Mouse (Mus musculus): ENCODE results near the gene Nrn1l.

The Nrn1l gene

DNA sequence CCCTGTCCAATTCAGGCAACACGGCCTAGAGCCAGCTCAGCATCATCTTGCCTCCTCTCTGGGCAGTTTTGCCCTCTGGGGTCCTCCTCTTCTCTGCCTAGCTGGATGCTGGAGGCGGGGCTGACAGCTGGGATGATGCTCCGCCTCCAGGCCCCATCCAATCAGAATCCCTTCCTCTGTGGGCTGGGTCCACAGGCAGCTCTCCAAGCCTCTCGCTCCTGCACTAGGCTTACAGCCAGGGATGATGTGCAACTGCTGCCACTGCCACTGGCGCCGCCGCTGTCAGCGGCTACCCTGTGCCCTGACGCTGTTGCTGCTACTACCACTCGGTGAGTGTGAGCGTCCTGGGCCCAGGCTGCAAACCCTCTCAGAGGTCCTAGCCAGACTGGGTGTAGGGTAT is at the start of gene Nrn1l:
TSS of gene Nrn1l (plus strand) at position 229 of the 400 bp plus-strand sequence.
- peak; percentile 24 for DNase-seq (ENCODE audit: low read depth)

DNA sequence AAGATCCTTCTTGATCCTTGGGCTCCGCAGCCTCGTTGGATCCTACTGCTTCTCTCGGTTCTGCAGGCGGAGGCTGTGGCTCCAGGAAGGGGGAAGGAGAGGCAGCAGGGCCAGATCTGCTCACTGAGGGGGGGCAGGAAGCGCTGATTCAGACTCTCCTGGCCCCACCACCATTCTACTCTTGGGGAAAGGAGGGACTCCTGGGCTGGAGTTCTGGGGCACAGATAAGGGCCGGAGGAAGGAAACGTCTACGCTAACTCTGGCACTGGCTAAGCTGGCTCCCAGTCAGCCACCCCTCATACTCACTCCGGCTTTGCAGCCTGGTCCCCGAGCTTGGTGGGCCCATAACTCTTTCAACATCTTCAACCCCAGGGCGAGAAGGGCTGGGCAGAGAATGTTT is 46.7 kb upstream of the Nrn1l start:
- peak; percentile 90 for DNase-seq (ENCODE audit: low read depth)

DNA sequence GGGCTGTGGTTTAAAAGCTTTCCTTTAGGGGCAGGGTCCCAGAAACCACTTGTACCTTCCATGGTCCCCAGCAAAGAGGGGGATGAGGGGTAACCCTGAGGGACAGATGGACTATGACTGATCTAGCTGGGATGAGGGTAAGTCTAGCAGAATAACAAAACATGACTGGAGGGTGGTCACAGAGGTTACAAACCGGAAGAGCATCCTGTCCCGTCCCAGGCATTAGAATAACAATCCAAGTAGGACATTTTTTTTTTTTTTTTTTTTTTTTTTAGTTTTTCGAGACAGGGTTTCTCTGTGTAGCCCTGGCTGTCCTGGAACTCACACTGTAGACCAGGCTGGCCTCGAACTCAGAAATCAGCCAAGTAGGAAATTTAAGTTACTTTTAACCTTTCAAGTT is 43.4 kb upstream of the Nrn1l start:
- no peak for DNase-seq (ENCODE audit: low read depth)

DNA sequence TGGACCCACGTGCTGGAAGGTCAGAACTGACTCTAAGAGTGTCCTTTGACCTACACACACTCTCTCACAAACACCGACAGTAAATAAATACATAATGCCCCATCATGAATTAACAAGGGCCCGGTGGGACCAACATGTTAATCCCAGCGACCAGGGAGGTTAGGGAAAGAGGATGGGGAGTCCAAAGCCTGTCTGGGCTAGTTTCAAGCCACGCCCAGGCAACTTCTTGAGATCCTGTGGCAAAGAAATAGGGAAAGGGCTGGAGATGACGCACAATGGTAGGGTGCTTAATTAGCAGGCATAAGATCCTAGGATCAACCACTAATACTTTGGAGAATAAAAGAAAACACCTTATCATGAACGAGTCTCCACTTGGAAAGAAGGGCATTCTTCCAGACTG is 42.8 kb upstream of the Nrn1l start:
- DNase-seq (ENCODE audit: low read depth): no peak

DNA sequence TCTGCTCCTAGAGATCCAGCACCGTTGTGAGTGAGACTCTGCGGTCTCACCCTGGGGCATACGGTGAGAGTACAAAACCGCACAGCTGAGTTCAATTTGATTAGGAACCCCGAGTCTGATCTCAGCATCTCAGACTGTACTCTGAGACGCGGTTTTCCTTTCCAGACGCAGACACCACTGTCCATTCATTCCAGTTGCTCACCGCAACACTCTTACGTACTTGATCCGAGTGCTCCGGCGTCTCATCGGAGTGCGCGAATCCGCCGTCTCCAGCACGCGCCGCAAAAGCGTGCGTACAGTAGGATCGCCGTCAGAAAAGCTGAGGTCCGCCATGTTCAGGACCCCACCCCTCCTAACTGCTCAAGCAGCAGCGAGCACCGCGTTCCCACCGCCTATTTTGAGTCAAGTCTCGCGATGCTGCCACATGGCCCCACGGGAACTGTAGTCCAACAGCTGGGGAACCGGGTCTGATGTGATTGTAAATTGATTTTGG is 41.7 kb upstream of the Nrn1l start:
- peak; percentile 95 for DNase-seq (ENCODE audit: low read depth)

DNA sequence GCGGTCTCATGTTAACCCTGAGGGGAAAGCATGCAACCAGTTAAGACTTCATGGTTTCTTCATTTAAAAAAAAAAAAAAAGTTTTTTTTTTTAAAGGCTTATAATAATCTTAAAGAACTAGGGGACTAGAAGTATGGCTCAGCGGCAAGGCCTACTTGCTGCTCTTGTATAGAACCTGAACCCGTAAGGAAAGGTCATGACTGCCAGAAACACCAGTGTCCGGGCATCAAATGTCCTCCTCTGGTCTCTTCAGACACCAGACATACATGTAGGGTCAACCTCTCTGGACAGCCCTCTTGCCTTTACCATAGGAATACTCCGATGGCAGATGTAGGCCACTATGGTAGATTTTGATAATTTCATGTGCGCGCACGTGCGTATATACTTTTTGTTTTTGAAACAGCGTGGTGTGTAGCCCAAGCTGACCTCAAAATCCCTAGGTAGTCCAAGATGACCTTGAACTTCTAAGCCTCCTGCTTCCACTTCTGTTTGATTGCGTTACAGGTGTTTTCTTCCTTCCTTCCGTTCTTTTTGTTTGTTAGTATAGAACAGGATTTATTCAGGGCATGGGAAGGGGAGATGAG is 41.1 kb upstream of the Nrn1l start:
- DNase-seq (ENCODE audit: low read depth): no peak

DNA sequence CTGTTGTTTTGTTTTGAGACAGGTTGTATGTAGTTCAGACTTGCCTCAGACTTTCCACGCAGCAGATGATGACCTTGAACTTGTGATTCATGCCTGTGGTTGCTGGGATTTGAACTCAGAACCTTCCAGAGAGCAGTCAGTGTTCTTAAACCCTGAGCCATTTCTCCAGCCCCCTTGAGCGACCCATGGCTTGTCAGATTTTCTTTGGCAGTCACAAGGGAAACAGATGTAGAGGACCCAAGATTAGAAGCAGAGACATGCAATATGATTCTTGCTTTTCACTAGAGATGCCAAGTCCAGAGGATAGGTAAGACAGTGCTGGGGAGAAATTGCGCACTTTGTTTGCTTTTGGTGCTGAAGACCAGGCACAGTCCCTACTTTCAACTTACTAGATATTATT is 40.2 kb upstream of the Nrn1l start, which contains the start of gene Cenpt:
TSS of gene Cenpt (minus strand) at position 101 of the 400 bp plus-strand sequence.
- no peak for DNase-seq (ENCODE audit: low read depth)

DNA sequence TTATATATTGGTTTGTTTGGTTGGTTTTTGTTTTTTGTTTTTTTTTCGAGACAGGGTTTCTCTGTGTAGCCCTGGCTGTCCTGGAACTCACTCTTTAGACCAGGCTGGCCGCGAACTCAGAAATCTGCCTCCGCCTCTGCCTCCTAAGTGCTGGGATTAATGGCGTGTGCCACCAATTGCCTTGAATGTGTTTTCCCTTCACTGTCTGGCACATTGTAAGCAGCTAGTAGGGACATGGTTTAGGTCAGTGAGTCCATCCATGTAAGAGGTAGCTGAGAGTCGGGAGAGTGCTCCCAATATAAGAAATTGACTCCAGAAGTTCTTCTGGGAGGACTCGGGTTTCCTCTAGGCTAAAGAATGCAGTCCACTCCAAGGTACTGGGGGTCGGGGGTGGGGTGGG is 39.1 kb upstream of the Nrn1l start:
- no peak for DNase-seq (ENCODE audit: low read depth)

DNA sequence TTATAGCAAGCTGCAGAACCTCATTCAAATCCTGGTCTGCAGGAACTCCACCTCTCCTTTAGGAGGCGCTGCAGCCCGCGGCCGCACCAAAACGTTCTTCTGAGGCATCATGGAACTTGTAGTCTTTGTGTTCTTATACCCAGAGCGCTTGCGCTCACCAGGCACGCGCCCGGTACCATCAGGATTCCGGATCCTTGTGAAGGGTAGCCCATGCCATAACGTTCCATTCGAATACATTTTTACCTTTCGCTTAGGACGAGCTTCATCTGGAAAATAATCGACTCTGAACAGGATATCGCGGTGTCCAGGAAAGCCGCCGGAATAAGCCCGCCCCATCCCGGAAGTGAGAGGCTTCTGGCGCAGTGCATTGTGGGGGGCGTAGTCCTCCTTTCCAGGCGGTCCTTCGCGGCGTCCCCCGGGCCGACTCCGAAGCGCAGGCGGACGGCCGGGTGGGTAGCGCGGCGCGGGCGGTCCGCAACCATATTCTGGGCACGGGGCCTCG is 38.6 kb upstream of the Nrn1l start, which contains the start of gene Thap11:
TSS of gene Thap11 (plus strand) at position 418 of the 502 bp plus-strand sequence.
- peak; percentile 95 for DNase-seq (ENCODE audit: low read depth)

DNA sequence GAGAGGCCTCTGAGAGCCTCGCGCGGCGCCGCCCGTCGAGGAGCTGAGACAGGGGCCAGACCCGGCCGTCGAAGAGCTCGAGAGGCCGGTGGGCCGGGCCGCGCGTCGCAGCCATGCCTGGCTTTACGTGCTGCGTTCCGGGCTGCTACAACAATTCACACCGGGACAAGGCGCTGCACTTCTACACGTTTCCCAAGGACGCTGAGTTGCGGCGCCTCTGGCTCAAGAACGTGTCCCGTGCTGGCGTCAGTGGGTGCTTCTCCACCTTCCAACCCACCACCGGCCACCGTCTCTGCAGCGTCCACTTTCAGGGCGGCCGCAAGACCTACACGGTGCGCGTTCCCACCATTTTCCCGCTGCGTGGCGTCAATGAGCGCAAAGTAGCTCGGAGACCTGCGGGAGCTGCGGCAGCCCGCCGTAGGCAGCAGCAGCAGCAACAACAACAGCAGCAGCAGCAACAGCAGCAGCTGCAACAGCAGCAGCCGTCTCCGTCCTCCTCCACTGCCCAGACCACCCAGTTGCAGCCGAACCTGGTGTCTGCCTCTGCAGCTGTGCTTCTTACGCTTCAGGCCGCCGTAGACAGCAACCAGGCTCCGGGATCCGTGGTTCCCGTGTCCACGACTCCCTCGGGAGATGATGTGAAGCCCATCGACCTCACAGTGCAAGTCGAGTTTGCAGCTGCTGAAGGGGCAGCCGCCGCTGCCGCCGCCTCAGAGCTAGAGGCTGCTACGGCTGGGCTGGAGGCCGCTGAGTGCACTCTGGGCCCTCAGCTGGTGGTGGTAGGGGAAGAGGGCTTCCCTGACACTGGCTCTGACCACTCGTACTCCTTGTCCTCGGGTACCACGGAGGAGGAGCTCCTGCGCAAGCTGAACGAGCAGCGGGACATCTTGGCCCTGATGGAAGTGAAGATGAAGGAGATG is 37.9 kb upstream of the Nrn1l start:
- peak; percentile 60 for DNase-seq (ENCODE audit: low read depth)

DNA sequence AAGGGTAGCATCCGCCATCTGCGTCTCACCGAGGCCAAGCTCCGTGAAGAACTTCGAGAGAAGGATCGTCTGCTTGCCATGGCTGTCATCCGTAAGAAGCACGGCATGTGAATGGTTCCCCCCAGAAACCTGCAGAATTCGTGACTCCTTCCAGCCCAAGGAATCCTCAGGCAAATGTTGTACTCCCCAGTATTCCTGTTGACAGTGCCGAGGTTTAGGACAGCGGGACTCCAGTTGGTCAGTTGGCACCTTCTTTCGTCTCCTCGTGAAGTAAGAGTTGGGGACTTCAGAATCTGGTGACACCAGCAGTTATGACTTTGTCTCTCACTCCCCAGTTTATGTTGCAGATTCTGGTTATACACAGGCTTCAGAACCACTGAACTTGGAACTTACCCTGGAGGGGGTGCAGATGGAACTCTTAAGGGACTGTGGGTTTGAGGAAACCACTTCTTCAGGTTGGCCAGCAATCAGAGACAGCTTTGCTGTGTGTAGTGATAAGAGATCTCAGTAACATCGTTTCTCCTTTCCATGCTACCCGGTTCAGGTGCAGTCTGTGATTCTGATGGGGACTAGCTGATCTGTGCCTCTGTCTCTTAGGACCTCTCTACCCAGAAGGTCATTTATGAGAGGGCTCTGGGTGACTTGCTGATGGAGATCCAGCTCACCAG is 37.1 kb upstream of the Nrn1l start:
- no peak for DNase-seq (ENCODE audit: low read depth)

DNA sequence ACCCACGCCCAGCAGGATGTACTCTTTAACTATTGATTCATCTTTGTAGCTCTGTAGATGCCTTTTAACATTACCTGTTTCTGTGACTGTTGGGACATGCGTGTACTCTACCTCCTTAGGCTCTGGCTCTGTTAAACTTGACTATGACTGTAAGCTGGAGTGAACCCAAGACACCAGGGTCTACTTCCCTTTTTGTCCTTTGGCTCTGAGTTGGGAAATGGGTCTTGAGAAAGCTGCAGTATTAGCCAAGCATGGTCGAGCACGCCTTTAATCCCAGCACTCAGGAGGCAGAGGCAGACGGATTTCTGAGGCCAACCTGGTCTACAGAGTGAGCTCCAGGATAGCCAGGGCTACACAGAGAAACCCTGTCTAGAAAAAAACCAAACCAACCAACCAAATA is 34.9 kb upstream of the Nrn1l start:
- DNase-seq (ENCODE audit: low read depth): peak; percentile 76

DNA sequence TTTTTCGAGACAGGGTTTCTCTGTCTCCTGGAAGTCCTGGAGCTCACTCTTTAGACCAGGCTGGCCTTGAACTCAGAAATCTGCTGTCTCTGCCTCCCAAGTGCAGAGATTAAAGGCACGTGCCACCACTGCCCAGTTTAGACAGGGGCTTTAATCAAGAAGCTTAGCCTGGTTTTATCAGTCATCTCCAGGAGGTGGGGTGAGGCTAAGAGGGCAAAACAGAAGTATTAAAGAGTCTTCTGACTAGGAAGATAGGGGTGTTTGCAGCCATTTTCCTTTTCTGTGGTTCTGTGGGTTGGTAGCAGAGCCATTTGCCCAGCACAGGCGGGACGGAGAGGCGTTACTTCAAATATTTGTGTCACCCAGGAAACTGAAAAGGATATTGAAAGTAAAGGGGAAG is 34.1 kb upstream of the Nrn1l start:
- peak; percentile 81 for DNase-seq (ENCODE audit: low read depth)

DNA sequence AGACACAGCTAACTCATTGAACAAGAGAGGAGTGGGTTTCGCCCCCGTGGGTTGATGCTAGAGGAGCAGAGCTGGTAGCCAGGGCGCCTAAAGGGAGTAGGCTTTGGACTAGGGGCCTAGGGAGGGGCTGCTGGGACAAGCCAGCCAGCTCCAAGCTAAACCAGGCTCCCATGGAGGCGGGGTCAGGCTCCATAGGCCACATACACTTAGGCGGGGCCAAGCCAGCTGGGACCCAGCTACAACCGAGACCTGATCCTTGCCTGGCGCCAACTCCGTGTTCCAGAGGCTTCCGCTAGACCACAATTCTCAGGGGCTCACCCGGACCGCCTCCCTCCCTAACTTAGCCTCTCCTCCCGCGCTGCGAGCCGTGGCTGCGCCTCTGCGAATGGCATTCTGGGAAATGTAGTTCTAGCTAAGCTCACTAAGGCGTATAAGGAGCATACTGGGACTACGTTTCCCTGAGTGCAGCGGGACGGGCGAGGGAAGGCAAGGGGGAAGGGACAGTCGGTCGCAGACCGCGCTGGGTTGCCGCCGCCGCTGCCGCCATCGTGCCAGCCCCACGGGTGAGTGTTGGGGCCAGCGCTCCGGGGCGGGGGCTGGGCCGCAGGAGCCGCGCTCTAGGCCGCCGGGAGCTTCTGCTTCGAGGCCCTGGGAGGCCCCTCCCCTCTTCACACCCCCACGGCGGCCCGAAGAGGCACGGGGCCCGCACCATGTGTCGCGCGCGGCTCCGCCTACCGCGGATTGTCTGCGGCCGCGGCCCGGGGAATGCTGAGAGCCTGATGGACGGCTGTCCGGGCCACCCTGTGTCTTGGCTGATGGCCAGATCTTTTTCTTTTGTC is 33.0 kb upstream of the Nrn1l start, which contains the start of gene Nutf2:
TSS of gene Nutf2 (plus strand) at position 438 of the 839 bp plus-strand sequence.
- DNase-seq (ENCODE audit: low read depth): peak; percentile 99

DNA sequence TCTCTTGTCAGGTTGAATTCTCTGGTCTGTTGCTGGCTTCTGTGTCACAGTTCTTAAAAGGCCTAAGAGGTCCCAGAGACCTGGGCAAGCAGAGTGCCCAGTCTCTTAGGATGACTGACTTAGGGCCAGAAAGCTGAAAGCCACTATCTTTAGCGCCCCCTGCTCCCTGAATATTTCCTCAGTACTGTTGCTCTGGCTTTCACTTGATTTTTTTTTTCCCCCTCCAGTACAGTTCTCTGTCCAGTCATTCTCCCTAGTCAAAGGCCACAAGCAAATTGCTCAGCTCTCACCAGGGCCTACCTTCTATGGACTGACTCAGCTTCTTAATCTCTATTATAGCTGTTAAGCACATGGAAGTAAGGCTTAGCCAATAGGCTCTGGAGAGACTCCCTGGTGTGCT is 31.4 kb upstream of the Nrn1l start:
- peak; percentile 82 for DNase-seq (ENCODE audit: low read depth)

DNA sequence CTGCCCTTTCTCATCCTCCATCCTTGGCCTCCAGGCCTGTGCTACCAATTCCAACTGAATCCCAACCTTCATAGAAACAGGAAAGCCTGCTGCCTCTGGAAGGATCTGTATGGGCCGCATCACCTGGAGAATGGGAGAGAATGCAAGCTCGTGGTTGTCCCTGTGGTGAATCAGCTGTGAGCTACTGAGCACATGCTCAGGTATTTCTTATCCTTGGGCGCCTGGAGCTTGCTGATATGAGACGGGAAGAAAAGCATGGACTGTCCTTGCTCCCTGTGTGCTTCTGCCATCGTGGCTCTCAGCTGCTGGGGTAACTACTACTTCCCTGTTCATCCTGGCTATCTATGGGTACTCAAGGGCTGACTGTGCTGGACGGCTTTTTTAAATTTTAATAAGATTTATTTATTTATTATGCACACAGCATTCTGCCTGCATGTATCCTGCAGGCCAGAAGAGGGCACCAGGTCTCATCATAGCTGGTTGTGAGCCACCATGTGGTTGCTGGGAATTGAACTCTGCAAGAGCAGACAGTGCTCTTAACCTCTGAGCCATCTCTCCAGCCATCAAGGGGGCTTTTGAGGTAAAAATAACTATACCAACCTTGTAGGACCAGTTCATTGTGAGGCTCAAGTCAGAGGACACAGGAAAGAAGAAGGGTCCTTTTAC is 26.9 kb upstream of the Nrn1l start:
- peak; percentile 55 for DNase-seq (ENCODE audit: low read depth)

DNA sequence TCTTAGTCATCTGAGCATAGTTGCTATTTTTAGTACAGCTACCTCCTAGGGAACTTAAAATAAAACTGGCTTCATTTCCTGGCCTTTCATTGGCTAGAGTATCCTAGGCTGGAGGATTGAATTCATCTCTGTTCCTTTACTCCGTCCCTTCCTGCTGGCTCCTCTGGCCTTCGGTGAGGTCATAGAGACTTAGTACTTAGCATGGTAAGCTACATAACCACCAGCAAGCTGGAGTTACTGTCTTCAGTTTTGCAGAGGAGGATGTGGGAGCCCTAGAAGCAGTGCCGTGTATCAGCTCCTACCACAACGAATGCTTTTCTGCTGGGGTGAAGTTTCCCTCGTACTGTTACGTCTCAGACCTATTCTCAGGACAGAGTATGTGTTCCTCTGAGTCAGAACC is 19.1 kb upstream of the Nrn1l start:
- DNase-seq (ENCODE audit: low read depth): peak; percentile 28

DNA sequence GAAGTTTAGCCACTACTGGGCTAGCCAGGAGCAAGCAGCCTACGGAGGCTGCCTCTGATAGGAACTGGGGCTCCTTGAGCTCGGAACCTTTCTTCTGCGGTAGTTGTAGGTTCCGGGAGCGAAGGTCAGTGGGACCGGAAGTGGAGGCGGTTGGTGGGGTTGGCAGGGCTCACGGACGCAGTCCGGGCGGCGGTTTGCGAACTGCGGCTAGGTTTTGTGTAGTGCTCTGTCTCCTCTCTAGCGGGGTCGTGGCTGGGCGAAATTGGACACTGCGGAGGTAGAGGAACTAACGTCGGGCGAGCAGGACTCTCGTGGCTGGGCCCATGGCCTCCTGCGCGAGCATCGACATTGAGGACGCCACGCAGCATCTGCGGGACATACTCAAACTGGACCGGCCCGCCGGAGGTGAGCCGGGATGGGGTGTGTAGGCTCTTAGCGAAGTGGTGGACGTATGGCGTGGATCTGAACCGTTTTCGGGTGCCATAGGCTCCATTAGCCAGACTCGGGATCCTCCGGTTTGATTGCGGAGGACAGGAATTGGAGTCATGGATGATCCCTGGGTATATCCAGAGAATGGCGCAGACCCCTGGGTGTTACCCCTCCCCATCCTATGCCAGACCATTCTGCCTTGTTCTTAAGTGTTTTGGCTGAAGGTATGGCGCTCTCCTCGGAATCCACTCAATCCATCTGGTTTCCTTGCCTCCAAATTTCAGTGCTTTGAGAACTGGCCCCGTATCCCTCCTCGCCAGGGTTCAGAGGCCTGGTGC is 12.4 kb upstream of the Nrn1l start, which contains the start of gene Edc4:
TSS of gene Edc4 (plus strand) at position 128 of the 767 bp plus-strand sequence.
- DNase-seq (ENCODE audit: low read depth): peak; percentile 89

DNA sequence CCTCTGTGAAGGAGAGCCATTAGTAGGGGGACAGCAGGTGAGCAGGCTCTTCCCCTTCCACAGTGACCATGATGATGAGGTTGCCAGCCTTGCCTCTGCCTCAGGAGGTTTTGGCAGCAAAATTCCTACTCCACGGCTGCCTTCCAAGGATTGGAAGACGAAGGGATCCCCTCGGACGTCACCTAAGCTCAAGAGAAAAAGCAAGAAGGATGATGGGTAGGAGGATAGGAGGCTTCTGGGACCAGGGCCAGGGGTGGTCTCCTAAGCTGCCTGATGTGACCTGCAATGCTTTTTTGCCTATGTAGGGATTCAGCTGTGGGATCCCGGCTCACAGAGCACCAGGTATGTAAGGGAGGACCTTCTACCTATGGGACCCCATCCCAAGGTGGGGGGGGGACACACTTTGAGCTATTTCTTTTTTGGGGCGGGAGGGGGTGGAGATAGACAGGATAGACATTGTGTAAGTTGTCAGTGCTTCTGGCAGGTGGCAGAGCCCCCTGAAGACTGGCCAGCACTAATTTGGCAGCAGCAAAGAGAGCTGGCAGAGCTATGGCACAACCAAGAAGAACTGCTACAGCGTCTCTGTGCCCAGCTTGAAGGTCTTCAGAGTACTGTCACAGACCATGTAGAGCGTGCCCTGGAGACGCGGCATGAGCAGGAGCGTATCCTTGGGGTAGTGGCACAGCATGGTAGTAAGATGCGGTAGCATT is 3.5 kb upstream of the Nrn1l start:
- no peak for DNase-seq (ENCODE audit: low read depth)

Measured in 416B (cell line).